Mouse (Mus musculus): ENCODE results near the gene Pik3ip1.

Pik3ip1 gene

DNA sequence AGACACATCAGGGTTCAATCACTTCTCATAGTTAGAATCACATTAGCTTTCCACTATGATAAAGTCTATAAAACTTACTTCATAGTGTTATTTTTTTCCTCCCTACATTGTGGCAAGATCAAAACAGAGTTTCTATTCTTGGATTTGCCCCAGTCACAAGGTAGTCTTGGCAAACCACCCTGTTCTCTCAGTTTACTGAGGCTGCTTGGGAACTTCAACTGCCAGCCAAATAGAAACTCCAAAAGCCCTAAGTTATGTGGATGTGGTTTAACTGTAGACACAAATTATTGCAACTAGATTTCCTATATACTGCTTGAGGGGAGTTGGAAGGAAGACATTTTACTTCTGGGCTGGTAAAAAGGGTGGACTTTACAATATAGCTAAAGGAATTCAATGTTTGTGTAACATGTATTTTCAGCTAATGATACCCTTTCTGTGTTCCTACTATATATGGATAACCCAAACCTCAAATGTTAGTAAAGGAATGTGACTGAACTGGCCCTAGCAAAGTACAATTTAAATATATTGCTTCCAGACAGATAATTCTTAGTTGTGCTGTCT is at the start of gene Pik3ip1:
Pik3ip1 (plus strand) TSS at position 511 of the 561 bp plus-strand sequence.
- DNase-seq (ENCODE audit: low read depth, low spot score) = peak; percentile 52

- DNase-seq (ENCODE audit: low read depth, low spot score) = no peak
Measured at GRCm38 (mm10) chr11:3282887-3283286, 47.3 kb upstream of the Pik3ip1 start.

GRCm38 (mm10) chr11:3283645-3284044 is 46.6 kb upstream of the Pik3ip1 start:
- DNase-seq (ENCODE audit: low read depth, low spot score) = no peak

DNA sequence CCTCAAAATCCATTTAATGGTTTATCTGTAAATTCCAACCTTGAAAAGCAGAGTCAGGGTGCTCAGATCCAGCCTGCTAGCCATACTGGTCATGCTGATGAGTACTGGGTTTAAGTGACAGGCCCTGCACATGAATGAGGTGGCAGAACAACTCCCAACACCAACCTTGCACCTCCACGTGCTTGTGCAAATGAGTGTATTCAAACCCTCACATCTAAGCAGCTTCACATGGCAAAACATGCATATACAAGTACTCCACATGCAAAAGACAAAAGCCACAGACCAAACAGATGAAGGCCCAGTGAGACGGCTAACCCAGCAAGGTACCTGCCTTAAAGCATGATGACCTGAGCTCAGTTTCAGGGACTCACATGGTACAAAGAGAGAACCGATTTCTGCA is 44.3 kb upstream of the Pik3ip1 start:
- DNase-seq (ENCODE audit: low read depth, low spot score) = no peak

DNA sequence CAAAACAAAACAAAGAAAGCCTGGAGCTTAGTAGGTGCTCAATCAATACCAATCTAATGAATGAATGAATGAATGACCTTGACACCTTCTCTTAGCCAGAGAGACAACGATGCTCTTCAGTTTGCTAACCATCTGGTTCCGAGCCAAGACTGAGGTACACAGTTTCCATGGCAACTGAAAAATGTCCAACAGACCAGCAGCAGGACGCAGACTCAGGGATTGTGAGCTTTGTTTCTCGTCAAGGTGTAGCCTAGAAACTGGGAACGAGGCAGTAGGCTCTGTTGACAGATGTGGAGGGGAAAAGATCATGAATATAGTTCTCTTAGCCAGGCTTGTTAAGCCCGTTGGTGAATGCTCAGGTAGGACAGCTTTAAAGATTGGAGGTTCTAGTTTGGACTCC is 43.1 kb upstream of the Pik3ip1 start:
- no peak for DNase-seq (ENCODE audit: low read depth, low spot score)

DNA sequence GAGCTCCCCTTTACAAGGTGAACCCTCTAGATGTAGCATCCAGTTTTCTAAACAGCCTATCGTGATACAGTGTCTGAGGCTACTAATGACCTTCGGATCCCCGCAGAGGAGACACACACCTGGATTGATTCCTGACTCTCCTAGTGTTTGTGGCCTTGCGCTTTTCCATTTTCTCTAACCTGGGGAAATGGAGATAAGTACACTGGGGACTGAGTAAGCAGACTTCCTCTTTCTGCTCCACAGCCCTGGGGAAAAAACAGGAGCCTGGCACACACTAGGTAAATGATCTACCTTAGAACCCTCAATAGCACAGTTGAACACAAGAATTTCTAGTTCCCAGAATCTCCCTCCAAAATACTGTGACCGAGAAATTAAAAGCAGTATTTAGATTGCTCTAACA is 42.3 kb upstream of the Pik3ip1 start:
- DNase-seq (ENCODE audit: low read depth, low spot score) = no peak

GRCm38 (mm10) chr11:3288521-3289301 is 41.5 kb upstream of the Pik3ip1 start, which contains the start of gene Patz1:
Patz1 (plus strand) TSS chr11:3288874.
- DNase-seq (ENCODE audit: low read depth, low spot score) = peak; percentile 67

GRCm38 (mm10) chr11:3289302-3289802 is 40.8 kb upstream of the Pik3ip1 start:
- peak; percentile 70 for DNase-seq (ENCODE audit: low read depth, low spot score)

GRCm38 (mm10) chr11:3289803-3290639 is 40.2 kb upstream of the Pik3ip1 start:
- DNase-seq (ENCODE audit: low read depth, low spot score) = no peak

DNA sequence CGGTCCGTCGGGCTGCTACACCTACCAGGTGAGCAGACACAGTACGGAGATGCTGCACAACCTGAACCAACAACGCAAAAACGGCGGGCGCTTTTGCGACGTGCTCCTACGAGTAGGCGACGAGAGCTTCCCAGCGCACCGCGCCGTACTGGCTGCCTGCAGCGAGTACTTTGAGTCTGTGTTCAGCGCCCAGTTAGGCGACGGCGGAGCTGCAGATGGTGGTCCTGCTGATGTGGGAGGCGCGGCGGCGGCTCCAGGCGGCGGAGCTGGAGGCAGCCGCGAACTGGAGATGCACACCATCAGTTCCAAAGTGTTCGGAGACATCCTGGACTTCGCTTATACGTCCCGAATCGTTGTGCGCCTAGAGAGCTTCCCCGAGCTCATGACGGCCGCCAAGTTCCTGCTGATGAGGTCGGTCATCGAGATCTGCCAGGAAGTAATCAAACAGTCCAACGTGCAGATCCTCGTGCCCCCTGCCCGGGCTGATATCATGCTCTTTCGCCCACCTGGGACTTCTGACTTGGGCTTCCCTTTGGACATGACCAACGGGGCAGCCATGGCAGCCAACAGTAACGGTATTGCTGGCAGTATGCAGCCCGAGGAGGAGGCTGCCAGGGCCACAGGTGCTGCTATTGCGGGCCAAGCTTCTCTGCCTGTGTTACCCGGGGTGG is 39.4 kb upstream of the Pik3ip1 start:
- peak; percentile 51 for DNase-seq (ENCODE audit: low read depth, low spot score)

- no peak for DNase-seq (ENCODE audit: low read depth, low spot score)
Measured at GRCm38 (mm10) chr11:3291311-3292061, 38.7 kb upstream of the Pik3ip1 start.

DNA sequence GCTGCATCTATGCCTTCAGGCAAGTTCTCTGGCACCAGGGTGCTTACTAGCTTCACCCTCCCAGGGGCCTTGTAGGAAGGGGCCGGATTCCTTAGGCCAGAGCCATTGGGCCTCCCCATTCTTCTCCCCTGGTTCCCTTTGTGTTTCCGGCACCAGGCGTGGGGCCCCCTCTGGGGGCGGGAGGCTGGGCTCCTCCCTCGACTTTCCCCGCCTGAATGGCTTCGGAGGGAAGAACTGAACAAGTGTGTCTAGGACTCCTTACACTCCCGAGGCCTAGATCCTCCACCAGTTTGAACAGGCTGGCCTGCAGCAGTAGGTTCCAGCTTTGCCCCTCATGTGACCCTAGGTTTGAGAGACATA is 38.2 kb upstream of the Pik3ip1 start:
- peak; percentile 46 for DNase-seq (ENCODE audit: low read depth, low spot score)

- no peak for DNase-seq (ENCODE audit: low read depth, low spot score)
Measured at GRCm38 (mm10) chr11:3292711-3293249, 37.4 kb upstream of the Pik3ip1 start.

GRCm38 (mm10) chr11:3293361-3293760 is 36.8 kb upstream of the Pik3ip1 start:
- DNase-seq (ENCODE audit: low read depth, low spot score) = no peak

- no peak for DNase-seq (ENCODE audit: low read depth, low spot score)
Measured at GRCm38 (mm10) chr11:3294641-3295040, 35.6 kb upstream of the Pik3ip1 start.

- no peak for DNase-seq (ENCODE audit: low read depth, low spot score)
Measured at GRCm38 (mm10) chr11:3296056-3296455, 34.1 kb upstream of the Pik3ip1 start.

- peak; percentile 45 for DNase-seq (ENCODE audit: low read depth, low spot score)
Measured at GRCm38 (mm10) chr11:3297871-3298812, 32.1 kb upstream of the Pik3ip1 start.

GRCm38 (mm10) chr11:3298813-3299185 is 31.4 kb upstream of the Pik3ip1 start:
- no peak for DNase-seq (ENCODE audit: low read depth, low spot score)

GRCm38 (mm10) chr11:3301075-3301474 is 29.1 kb upstream of the Pik3ip1 start:
- DNase-seq (ENCODE audit: low read depth, low spot score) = peak; percentile 61

DNA sequence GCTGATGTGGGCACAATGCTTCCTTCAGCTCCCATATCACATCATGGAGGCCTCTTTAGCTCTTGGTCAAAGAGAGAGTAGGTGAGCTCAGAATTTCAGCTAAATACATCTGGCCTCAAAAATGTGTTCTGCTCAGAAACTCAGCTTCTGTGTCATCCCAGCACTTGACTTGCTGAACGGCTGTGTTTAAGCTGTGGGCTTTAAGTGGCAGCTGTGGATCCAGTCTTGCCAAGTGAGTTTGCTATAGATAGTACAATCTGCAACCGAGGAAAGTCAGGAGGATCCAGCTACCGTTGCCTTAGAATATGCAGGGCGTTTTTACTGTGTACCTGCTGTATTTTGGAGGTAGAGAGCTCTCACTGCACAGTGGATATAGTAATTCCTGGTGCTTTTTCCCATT is 27.8 kb upstream of the Pik3ip1 start:
- no peak for DNase-seq (ENCODE audit: low read depth, low spot score)

All from 3T3-L1 (cell line).